Mouse (Mus musculus) MEL (cell line): ENCODE data around the gene Pcx.
"Not testable (repeated sequence)": the region's sequence is repeated elsewhere in the genome, so short reads cannot be mapped to it uniquely, and the experiment has no call there.

ENCODE experiments used
- CTCF ChIP-seq, 3 experiments: IDR thresholded peaks in 2 of 3; conservative IDR thresholded peaks in 1 of 3; 2 replicates each; pipeline ENCODE4 v1.5.1; 2011 to 2012; ENCODE audit warnings: low read length in 3 of 3, low read depth in 2 of 3, mild to moderate bottlenecking in 2 of 3, improper control_type of control experiment in 1 of 3, inconsistent platforms in 1 of 3, mixed read lengths in 1 of 3, moderate library complexity in 1 of 3; ENCODE audit not compliant: control insufficient read depth in 1 of 3, insufficient read depth in 1 of 3, poor library complexity in 1 of 3, severe bottlenecking in 1 of 3
- EP300 ChIP-seq, 2 experiments: IDR thresholded peaks; 2 replicates each; pipeline ENCODE4 v1.6.1; 2011; ENCODE audit warnings: improper control_type of control experiment in 2 of 2, low read length in 2 of 2, low read depth in 1 of 2, mild to moderate bottlenecking in 1 of 2
- MAX ChIP-seq: IDR thresholded peaks from 2 replicates; pipeline ENCODE4 v1.6.1; 2011; ENCODE audit warnings: low read length, improper control_type of control experiment
- POLR2A ChIP-seq, 2 experiments: IDR thresholded peaks; 2 replicates each; pipeline ENCODE4 v1.6.1; 2011 to 2012; ENCODE audit warnings: low read length in 2 of 2, mild to moderate bottlenecking in 2 of 2, control low read depth in 1 of 2, improper control_type of control experiment in 1 of 2, low read depth in 1 of 2, moderate library complexity in 1 of 2; ENCODE audit not compliant: control insufficient read depth in 1 of 2, insufficient read depth in 1 of 2, poor library complexity in 1 of 2
- TCF12 ChIP-seq: IDR thresholded peaks from 2 replicates; pipeline ENCODE4 v1.6.1; 2014; ENCODE audit warnings: low read depth, mild to moderate bottlenecking, inconsistent platforms, low read length, improper control_type of control experiment, moderate library complexity

DNA sequence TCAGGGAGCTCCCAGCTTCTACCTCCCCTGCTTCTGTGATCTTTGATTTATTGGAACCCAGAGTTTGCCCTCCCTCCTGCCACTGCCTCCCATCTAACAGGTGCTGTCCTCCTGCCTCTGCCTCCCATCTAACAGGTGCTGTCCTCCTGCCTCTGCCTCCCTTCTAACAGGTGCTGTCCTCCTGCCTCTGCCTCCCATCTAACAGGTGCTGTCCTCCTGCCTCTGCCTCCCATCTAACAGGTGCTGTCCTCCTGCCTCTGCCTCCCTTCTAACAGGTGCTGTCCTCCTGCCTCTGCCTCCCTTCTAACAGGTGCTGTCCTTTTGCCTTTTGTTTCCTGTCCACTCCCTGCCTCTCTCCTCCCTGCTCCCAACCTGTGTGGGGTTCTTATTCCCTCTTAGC is 76.5 kb downstream of the Pcx start:
- TF ChIP-seq EP300 (IDR thresholded peaks at IDR 0.05; ENCODE audit: low read depth in 1 of 2, low read length in 2 of 2); POLR2A (IDR thresholded peaks at IDR 0.05; ENCODE audit: control insufficient read depth in 1 of 2, insufficient read depth in 1 of 2, low read depth in 1 of 2, low read length in 2 of 2, poor library complexity in 1 of 2); MAX; CTCF (IDR thresholded peaks at IDR 0.05 in 2 of 3, conservative IDR thresholded peaks at IDR 0.05 in 1 of 3; ENCODE audit: control insufficient read depth in 1 of 3, insufficient read depth in 1 of 3, low read depth in 2 of 3, low read length in 3 of 3, poor library complexity in 1 of 3, severe bottlenecking in 1 of 3); TCF12: not testable (repeated sequence)
